Mouse (Mus musculus) forebrain, embryonic 14.5 days (tissue): ENCODE data around the gene Coq4. TPM values are rescaled to one million over a fixed set of nuclear protein-coding genes. Genes with fewer than 3 reads are reported as not detected.

Source experiments
- microRNA-seq: library from miRNA; unstranded; fragments of <30 nt; microRNA quantifications from one replicate; pipeline ENCODE4, GENCODE M21; 2016
- polyA plus RNA-seq: library from polyadenylated mRNA; unstranded; fragments of >200 nt; fragmentation: Nextera tagmentation; extraction: Ambion mirVana; gene quantifications from 2 replicates; pipeline ENCODE4 v1.2.1, GENCODE M21; 2014

The Coq4 gene
- polyA plus RNA-seq, 1 experiment from 2014 or later, result 37.5 TPM

Small RNA genes within 50 kb of the gene (microRNA-seq; reads per million reads assigned to microRNA genes)
- gene Mir219a-2, result not detected
- gene Mir219b, result not detected

Other genes starting within 250 kb of the Coq4 start
- gene Rapgef1, start 167.8 kb upstream of the Coq4 start, polyA plus RNA-seq, result 17.3 and 19.9 TPM in 2 replicates
- not detected in 2 replicates for gene Gm13420, start 35.8 kb upstream of the Coq4 start, polyA plus RNA-seq
- gene Gm13547, start 28.2 kb upstream of the Coq4 start, polyA plus RNA-seq, result not detected in 2 replicates
- 26.8 and 31.1 TPM in 2 replicates for gene Trub2, start 1.0 kb downstream of the Coq4 start, polyA plus RNA-seq
- gene Slc27a4, start 15.1 kb downstream of the Coq4 start, polyA plus RNA-seq, result 22.6 and 26.1 TPM in 2 replicates
- gene Urm1, start 32.6 kb downstream of the Coq4 start, polyA plus RNA-seq, result 20.7 and 21.0 TPM in 2 replicates
- gene Cercam, start 81.7 kb downstream of the Coq4 start, polyA plus RNA-seq, result 3.1 and 3.9 TPM in 2 replicates
- gene Odf2, start 101.7 kb downstream of the Coq4 start, polyA plus RNA-seq, result 36.4 and 43.6 TPM in 2 replicates
- 54.0 and 63.3 TPM in 2 replicates for gene Gle1, start 147.9 kb downstream of the Coq4 start, polyA plus RNA-seq
- 310 and 312 TPM in 2 replicates for gene Sptan1, start 178.1 kb downstream of the Coq4 start, polyA plus RNA-seq